Mouse (Mus musculus) E14TG2a.4 (cell line): ENCODE measurements around the gene Gm20877.
"Not testable (repeated sequence)": the region's sequence is repeated elsewhere in the genome, so short reads cannot be mapped to it uniquely, and the experiment has no call there.

Source experiments
- H3K27me3 ChIP-seq: 2 replicates; pipeline ENCODE4 v1.6.1; 2014; ENCODE audit warnings: low read length, control low read depth; ENCODE audit not compliant: insufficient read depth
- H3K36me3 ChIP-seq: 2 replicates; pipeline ENCODE4 v1.6.1; 2014; ENCODE audit warnings: low read length, control low read depth; ENCODE audit not compliant: insufficient read depth
- H3K4me1 ChIP-seq: replicated peaks from 2 replicates; pipeline ENCODE4 v1.6.1; 2014; ENCODE audit warnings: low read depth, low read length, control low read depth
- H3K4me3 ChIP-seq: replicated peaks from 2 replicates; pipeline ENCODE4 v1.5.1; 2014; ENCODE audit warnings: mild to moderate bottlenecking, low read length
- H3K9me3 ChIP-seq: 2 replicates; pipeline ENCODE4 v1.6.1; 2014; ENCODE audit warnings: low read length, control low read depth

Gm20877 gene

DNA sequence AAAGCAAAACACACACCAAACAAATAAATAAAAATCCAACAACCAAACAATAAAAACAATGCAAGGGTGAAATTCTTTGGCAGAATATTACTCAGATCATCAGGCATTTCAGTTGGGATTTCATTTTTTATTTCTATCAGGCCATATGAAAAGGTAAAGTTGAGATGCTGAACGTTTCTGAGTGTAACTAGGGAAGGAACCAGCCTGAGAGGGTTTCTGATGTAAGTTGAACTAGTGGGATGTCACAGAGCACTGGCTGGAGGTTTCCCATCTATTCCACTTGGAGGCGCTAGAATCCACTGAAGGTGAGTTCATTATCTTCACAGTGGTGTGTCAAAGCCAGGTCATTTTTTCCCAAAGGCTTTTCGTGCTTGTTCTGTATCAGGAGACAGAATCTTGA is at the start of gene Gm20877:
Gm20877 (plus strand) TSS at position 301 of the 400 bp plus-strand sequence.
- not testable (repeated sequence) for H3K4me1 ChIP-seq

More for the DNA sequence above, at the start of gene Gm20877:
- not testable (repeated sequence) for H3K27me3 ChIP-seq, H3K9me3 ChIP-seq, H3K4me3 ChIP-seq, H3K36me3 ChIP-seq
